Mouse (Mus musculus): Measurements from ENCODE around the gene Gpr162.
"Not testable (repeated sequence)": the region's sequence is repeated elsewhere in the genome, so short reads cannot be mapped to it uniquely, and the experiment has no call there.

Gpr162 gene

DNA sequence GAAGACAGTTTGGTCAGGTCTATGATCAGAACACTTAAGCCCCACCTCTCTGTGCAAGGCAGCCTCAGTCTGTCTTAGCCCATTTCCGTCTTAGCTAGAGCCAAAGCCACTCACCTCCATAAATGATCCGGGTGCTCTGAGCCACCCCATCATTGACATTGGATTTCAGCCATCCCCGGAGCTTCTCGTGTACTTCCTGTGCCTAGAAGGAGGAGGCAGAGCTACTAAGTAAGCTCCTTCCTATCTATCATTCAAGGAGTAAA is 52.4 kb downstream of the Gpr162 start:
- no peak for DNase-seq (ENCODE audit: low spot score in 2 of 2)

DNA sequence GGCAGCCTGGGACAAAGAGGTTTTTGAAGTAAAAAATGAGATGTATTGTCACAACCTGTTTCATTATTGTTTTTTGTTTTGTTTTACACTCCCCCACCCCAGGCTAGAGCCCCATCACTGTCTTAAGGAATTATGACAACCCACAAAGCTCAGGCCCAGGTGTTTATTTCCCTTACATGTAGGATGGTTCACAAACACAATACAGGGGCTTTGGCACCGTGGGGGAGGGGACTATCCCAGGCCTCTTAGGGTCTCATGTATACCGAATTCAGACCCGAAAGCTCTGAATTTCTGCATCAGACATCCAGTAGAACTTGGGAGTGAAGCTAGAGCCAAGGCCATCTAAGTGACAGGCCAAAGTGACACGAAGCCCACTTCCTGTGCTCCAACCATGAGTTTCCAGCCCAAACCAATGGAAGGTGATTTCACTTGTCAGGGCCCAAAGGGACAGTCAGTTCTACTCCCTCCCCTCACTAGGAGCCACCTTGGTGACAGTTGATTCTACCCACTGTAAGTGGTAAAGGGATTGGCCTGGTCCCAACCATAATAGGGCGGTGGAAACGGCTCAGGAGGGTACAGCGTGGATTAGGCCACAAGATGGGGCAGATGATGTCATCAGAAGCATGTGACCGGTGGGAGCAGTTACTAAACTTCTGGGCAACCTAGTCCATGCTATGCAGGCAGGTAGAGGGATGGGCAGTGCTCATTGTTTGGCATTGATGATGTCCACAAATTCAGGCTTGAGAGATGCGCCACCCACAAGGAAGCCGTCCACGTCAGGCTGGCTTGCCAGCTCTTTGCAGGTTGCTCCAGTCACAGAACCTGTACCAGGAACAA is 53.0 kb downstream of the Gpr162 start:
- not testable (repeated sequence) for DNase-seq (ENCODE audit: low spot score in 2 of 2)

DNA sequence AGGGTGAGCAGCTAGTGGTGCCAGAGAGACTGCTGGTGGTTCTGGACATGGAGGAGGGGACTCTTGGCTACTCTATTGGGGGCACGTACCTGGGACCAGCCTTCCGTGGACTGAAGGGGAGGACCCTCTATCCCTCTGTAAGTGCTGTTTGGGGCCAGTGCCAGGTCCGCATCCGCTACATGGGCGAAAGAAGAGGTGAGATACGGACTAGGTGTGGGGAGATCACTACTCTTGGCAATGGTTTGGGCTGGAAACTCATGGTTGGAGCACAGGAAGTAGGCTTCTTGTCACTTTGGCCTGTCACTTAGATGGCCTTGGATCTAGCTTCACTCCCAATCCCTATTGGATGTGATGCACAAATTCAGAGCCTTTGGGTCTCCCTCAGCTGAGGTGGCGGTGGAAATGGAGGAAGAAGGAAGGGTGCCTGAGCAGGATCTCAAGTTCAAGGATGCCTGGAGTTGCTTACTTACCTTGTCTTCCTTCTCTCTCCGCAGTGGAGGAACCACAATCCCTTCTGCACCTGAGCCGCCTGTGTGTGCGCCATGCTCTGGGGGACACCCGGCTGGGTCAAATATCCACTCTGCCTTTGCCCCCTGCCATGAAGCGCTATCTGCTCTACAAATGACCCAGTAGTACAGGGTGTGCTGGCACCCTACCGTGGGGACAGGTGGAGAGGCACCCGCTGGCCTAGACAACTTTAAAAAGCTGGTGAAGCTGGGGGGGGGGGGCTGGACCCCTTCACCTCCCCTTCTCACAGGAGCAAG is 53.8 kb downstream of the Gpr162 start:
- no peak for DNase-seq (ENCODE audit: low spot score in 2 of 2)

DNA sequence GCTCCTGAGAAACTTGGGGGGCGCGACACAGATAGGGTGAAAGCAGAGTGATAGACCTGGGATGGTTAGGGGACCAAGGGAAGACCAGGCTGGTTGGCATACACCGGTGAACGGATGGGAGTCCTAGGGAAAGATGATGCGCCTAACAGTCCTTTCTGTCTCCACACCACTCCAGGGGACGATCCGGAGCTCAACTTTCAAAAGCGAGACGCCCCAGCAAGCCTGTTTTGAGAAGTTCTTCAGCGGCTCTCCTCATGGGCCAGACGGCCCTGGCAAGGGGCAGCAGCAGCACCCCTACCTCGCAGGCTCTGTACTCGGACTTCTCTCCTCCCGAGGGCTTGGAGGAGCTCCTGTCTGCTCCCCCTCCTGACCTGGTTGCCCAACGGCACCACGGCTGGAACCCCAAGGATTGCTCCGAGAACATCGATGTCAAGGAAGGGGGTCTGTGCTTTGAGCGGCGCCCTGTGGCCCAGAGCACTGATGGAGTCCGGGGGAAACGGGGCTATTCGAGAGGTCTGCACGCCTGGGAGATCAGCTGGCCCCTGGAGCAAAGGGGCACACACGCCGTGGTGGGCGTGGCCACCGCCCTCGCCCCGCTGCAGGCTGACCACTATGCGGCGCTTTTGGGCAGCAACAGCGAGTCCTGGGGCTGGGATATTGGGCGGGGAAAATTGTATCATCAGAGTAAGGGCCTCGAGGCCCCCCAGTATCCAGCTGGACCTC is 54.6 kb downstream of the Gpr162 start:
- DNase-seq (ENCODE audit: low spot score in 2 of 2) = peak; percentile 86 to 87
